Mouse (Mus musculus) lung, embryonic 14.5 days (tissue): ENCODE measurements at regions not wholly inside any gene's neighbourhood (a gene's known extent, or its start where the extent isn't known, plus 50 kb on each side); places are given as distances from the start of the nearest gene placed in this dataset.

ENCODE experiments used
- ATAC-seq: fragments of 200-750 bp; cut with Nextera tagmentation; 2 replicates; pipeline ENCODE4 v1.8.0; 2017; ENCODE audit warnings: mild to moderate bottlenecking, moderate TSS enrichment, moderate library complexity; ENCODE audit not compliant: insufficient read depth
- DNase-seq: peaks from one replicate; pipeline ENCODE4 v3.0.0-alpha.2; 2015
- H3K27ac ChIP-seq: fragments of 300-500 bp; sonication (generic); 2 replicates; pipeline ENCODE4 v1.5.1; 2014; ENCODE audit warnings: low read depth, mild to moderate bottlenecking, moderate library complexity
- H3K27me3 ChIP-seq: fragments of 300-500 bp; sonication (generic); 2 replicates; pipeline ENCODE4 v1.6.1; 2014; ENCODE audit warnings: low read length, control low read depth; ENCODE audit not compliant: insufficient read depth
- H3K36me3 ChIP-seq: fragments of 300-500 bp; sonication (generic); 2 replicates; pipeline ENCODE4 v1.6.1; 2014; ENCODE audit warnings: control low read depth; ENCODE audit not compliant: insufficient read depth
- H3K4me1 ChIP-seq: fragments of 300-500 bp; sonication (generic); 2 replicates; pipeline ENCODE4 v1.6.1; 2014; ENCODE audit warnings: antibody characterized with exemption, control low read depth; ENCODE audit not compliant: insufficient read depth
- H3K4me2 ChIP-seq: fragments of 300-500 bp; sonication (generic); 2 replicates; pipeline ENCODE4 v1.6.1; 2014; ENCODE audit warnings: mild to moderate bottlenecking
- H3K4me3 ChIP-seq: fragments of 300-500 bp; sonication (generic); 2 replicates; pipeline ENCODE4 v1.5.1; 2014; ENCODE audit warnings: low read depth, low read length
- H3K9ac ChIP-seq: fragments of 300-500 bp; sonication (generic); 2 replicates; pipeline ENCODE4 v1.6.1; 2014
- H3K9me3 ChIP-seq: fragments of 300-500 bp; sonication (generic); 2 replicates; pipeline ENCODE4 v1.6.1; 2016; ENCODE audit warnings: low read depth, low read length, control low read depth
- CTCF ChIP-seq: IDR thresholded peaks from 2 replicates; pipeline ENCODE4 v1.5.1; 2016; ENCODE audit warnings: antibody characterized with exemption, low read depth
- WGBS: fragments of 180-500 bp; shearing (Covaris S2); extraction: QIAGEN DNeasy Blood & Tissue Kit; methylation state at CpG from one replicate; pipeline ENCODE4 v1.1.7; 2014; 5-methylcytosine and 5-hydroxymethylcytosine counted together

DNA sequence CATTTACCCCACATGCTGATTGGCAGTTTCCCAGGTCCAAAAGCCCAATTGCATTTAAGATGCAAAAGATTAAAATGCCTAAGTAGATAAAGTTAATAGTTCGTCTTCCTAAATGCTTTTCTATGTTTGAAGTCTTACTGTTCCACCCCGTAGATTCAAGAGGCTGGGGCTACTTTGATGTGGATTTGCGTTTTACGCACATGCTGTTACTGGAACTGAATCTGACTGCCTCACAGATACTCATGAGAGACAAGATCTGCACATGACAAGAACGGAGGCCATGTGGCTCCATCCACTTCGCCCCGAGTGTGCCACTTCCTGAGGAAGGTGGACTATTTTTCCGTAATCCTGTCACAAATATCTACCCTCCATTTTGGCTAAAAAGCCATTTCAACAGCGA is 247.6 kb downstream of the Mtx2 start:
- WGBS, result 63% methylated on average over 9 of the region's 9 CpGs
- H3K27ac ChIP-seq, result 0 out of 2 replicates have a peak overlapping the region, but pooled peaks have one; percentile 12
- H3K27me3 ChIP-seq, result no peaks in the 10 kb centered on the region
- no peaks in the 10 kb centered on the region for H3K9me3 ChIP-seq
- ATAC-seq, result no peak
- no peak overlapping the region for H3K4me3 ChIP-seq
- no peaks in the 10 kb centered on the region for H3K36me3 ChIP-seq
- no peaks in the 10 kb centered on the region for H3K4me1 ChIP-seq
- DNase-seq, result no peak
- TF ChIP-seq CTCF, result no peak
- no peak overlapping the region for H3K4me2 ChIP-seq
- H3K9ac ChIP-seq, result no peak overlapping the region

DNA sequence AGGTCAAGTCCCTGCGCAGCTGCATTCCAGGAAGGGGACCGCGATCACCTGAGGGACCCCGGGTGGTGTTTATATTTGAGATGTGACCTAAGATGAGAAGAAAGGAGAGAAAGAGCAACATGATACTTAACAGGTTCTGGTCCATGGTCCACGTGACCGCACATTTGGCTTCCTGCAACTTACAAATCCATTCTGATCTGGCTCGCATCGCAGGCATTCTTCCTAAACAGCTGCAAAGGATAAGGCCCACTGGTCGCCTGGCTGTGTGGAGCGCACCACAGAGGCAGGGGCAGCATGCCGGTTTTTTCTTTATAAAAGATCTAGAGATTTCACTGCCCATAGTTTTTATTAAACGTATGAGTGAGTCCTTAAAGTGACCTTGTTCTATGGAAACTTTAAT is 261.6 kb downstream of the Mtx2 start:
- no peak overlapping the region for H3K4me2 ChIP-seq
- H3K36me3 ChIP-seq, result no peaks in the 10 kb centered on the region
- H3K9ac ChIP-seq, result no peak overlapping the region
- DNase-seq, result peak; percentile 15
- no peaks in the 10 kb centered on the region for H3K27me3 ChIP-seq
- 22% methylated on average over 12 of the region's 12 CpGs for WGBS
- H3K4me3 ChIP-seq, result no peak overlapping the region
- H3K27ac ChIP-seq, result no peak overlapping the region
- H3K9me3 ChIP-seq, result no peaks in the 10 kb centered on the region
- no peak for TF ChIP-seq CTCF
- ATAC-seq, result no peak
- no peaks in the 10 kb centered on the region for H3K4me1 ChIP-seq

DNA sequence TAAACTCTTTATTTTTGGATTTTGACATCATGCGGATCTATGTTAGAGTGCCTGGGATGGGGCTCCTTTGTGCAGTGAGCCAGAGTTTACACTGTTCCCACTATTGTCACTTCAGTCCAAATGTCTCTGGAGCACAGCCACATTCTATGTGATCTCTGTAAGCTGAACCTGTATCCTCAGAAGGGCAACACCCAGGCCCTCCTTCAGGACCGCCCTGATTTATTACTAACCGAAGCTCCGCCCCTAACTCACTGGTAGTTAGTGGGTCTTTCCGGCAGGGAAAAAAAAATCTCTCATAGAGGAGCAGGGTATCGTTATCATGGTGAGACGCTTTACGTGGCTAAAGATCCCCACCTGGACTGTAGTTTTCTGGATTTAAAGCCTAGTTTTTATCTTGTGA is 263.6 kb downstream of the Mtx2 start:
- DNase-seq, result peak; percentile 27

DNA sequence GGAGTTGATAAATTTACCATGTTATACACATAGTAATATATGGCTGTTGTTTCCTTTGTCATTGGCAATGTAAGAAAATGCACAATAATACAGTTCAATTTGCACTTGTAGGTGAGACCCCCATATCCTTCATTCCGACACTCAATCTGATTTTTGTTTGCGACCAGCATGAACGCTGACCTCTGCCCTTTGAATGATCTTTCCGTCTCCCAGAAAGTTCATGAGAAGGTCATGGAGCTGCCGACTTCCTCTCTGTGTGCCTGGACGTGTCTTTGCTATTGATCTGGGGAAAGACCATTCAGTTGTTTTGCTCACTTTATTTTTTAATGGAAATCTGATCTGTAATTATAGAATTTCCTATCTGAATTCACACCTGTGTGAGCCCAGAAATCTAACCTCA is 264.0 kb downstream of the Mtx2 start:
- ATAC-seq (no peak), DNase-seq (peak; percentile 28)
- H3K9ac ChIP-seq, result no peak overlapping the region
- H3K27me3 ChIP-seq, result no peaks in the 10 kb centered on the region
- no peak overlapping the region for H3K4me2 ChIP-seq
- H3K27ac ChIP-seq, result no peak overlapping the region
- no peaks in the 10 kb centered on the region for H3K4me1 ChIP-seq
- no peaks in the 10 kb centered on the region for H3K9me3 ChIP-seq
- WGBS, result 11% methylated on average over 6 of the region's 6 CpGs
- H3K36me3 ChIP-seq, result no peaks in the 10 kb centered on the region
- no peak for TF ChIP-seq CTCF
- H3K4me3 ChIP-seq, result no peak overlapping the region

More for the DNA sequence above, 263.6 kb downstream of the Mtx2 start:
- no peak overlapping the region for H3K27ac ChIP-seq
- no peaks in the 10 kb centered on the region for H3K9me3 ChIP-seq
- H3K4me2 ChIP-seq, result no peak overlapping the region
- H3K9ac ChIP-seq, result no peak overlapping the region
- H3K27me3 ChIP-seq, result no peaks in the 10 kb centered on the region
- no peaks in the 10 kb centered on the region for H3K36me3 ChIP-seq
- no peak for TF ChIP-seq CTCF
- 35% methylated on average over 8 of the region's 8 CpGs for WGBS
- 0 out of 2 replicates have a peak, but pooled peaks have one; percentile 31 for ATAC-seq
- H3K4me3 ChIP-seq, result no peak overlapping the region
- no peaks in the 10 kb centered on the region for H3K4me1 ChIP-seq

DNA sequence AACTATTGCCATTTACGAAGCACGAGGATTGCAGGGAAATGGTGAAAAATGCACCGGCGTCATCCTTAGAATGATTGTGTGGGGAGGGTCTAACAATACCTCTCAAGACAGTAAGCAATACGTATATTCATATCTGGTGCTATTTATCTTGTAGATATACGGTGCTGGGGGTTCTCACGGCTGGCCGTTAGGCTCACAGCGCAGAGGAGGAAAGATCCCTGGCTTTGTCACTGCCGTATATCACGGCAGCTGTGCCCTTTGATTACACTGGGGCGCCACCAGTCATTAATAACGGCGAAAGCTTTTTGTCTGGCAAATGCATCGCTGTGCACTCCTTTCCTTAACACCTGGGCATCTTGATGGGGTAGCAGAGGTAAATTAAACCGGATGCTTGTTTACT is 264.8 kb downstream of the Mtx2 start:
- no peak overlapping the region for H3K9ac ChIP-seq
- TF ChIP-seq CTCF, result no peak
- DNase-seq (no peak), ATAC-seq (no peak)
- no peaks in the 10 kb centered on the region for H3K9me3 ChIP-seq
- no peak overlapping the region for H3K4me2 ChIP-seq
- H3K36me3 ChIP-seq, result no peaks in the 10 kb centered on the region
- WGBS, result 38% methylated on average over 16 of the region's 16 CpGs
- H3K4me1 ChIP-seq, result no peaks in the 10 kb centered on the region
- no peak overlapping the region for H3K27ac ChIP-seq
- H3K4me3 ChIP-seq, result no peak overlapping the region
- H3K27me3 ChIP-seq, result no peaks in the 10 kb centered on the region

DNA sequence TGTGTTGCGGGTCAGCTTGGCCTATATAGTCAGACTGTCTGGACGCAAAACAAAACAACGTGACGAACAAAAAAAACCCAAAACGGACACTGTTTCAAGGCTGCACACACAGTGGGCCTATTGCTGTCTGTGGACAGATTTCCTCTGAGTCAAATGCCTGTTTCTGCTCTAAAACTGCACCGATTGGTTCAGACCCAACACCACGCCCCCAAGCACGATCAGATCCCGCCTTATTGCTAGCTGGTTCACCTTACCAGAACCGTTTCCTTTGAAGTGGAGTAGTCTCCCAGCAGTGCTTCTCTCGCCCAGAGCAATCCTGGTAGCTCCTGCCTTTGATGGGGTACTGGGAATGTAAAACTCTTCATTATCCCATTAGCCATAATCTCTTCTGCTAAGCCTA is 275.9 kb downstream of the Mtx2 start:
- H3K27ac ChIP-seq, result no peak overlapping the region
- H3K9me3 ChIP-seq, result no peaks in the 10 kb centered on the region
- no peak for TF ChIP-seq CTCF
- H3K27me3 ChIP-seq, result no peaks in the 10 kb centered on the region
- H3K4me1 ChIP-seq, result no peaks in the 10 kb centered on the region
- 43% methylated on average over 11 of the region's 11 CpGs for WGBS
- no peak overlapping the region for H3K4me3 ChIP-seq
- H3K4me2 ChIP-seq, result no peak overlapping the region
- H3K9ac ChIP-seq, result no peak overlapping the region
- DNase-seq (peak; percentile 11), ATAC-seq (no peak)
- H3K36me3 ChIP-seq, result no peaks in the 10 kb centered on the region

DNA sequence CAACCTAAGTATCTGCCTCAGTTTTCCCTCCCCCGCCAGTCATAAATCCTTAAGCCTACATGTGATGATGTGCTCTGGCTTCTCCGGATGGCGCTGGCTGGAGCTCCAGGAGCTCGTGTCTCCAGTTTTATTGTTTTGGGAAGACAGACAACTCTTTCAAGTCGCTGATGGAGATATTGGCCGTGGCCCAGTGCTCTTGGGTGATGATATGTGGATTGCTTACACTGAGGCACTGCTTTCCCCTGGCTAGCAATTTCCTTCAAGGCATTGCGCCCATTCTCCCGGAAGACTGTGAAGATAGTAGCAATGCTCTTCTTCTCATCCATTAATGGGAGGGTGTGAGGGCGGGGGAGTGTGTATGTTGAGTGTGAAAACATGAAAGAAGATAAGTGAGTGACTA is 287.1 kb downstream of the Mtx2 start:
- ATAC-seq, result no peak
- H3K4me2 ChIP-seq, result no peak overlapping the region
- 73% methylated on average over 9 of the region's 9 CpGs for WGBS

DNA sequence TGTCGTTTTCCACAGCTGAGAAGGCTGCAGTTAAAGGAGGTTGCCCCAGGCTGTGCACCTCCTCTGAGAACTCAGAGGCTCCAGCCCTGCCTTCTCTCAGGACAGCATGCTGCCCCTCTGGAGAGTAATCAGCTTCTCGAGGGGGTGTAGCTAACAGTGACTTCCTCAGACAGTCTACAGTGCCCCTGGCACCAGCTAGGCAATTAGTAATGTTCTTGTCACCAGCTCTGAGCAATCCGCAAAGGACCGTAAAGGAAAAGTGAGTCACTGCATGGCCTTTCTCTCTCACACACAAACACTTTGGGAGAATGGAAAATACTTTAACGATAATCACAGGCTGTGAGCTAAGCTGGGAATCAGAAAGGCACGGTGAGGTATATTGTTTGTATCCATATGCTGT is 288.8 kb downstream of the Mtx2 start:
- Histone ChIP-seq H3K36me3 (no peaks in the 10 kb centered on the region), H3K4me2 (no peak overlapping the region), H3K9ac (no peak overlapping the region), H3K27ac (no peak overlapping the region), H3K9me3 (no peaks in the 10 kb centered on the region), H3K4me1 (no peaks in the 10 kb centered on the region), H3K4me3 (no peak overlapping the region), H3K27me3 (no peaks in the 10 kb centered on the region)
- DNase-seq (no peak), ATAC-seq (no peak)
- no peak for TF ChIP-seq CTCF
- WGBS, result 39% methylated on average over 6 of the region's 6 CpGs

More for the DNA sequence above, 287.1 kb downstream of the Mtx2 start:
- no peak for DNase-seq
- H3K9ac ChIP-seq, result no peak overlapping the region
- no peak overlapping the region for H3K4me3 ChIP-seq
- no peak overlapping the region for H3K27ac ChIP-seq
- H3K9me3 ChIP-seq, result no peaks in the 10 kb centered on the region
- H3K27me3 ChIP-seq, result no peaks in the 10 kb centered on the region
- no peak for TF ChIP-seq CTCF
- H3K4me1 ChIP-seq, result no peaks in the 10 kb centered on the region
- no peaks in the 10 kb centered on the region for H3K36me3 ChIP-seq
